Mouse (Mus musculus): Measurements from ENCODE around the gene Olfr159.

Olfr159 gene

GRCm38 (mm10) chr4:43729126-43729525 is 41.7 kb downstream of the Olfr159 start:
- no peak for DNase-seq

- DNase-seq: no peak
These were observed 42.2 kb downstream of the Olfr159 start for GRCm38 (mm10) chr4:43728576-43728954.

- no peak for DNase-seq
These were observed 42.9 kb downstream of the Olfr159 start for GRCm38 (mm10) chr4:43727718-43728575.

GRCm38 (mm10) chr4:43726995-43727394 is 43.8 kb downstream of the Olfr159 start, which contains the start of gene Hrct1:
Hrct1 (plus strand) TSS chr4:43727188.
- DNase-seq: peak; percentile 39

GRCm38 (mm10) chr4:43726228-43726993 is 44.4 kb downstream of the Olfr159 start:
- no peak for DNase-seq

- no peak for DNase-seq
These were observed 46.0 kb downstream of the Olfr159 start for GRCm38 (mm10) chr4:43724764-43725163.

- no peak for DNase-seq
These were observed 48.6 kb downstream of the Olfr159 start for GRCm38 (mm10) chr4:43722191-43722590.

- DNase-seq: no peak
These were observed 50.1 kb downstream of the Olfr159 start for GRCm38 (mm10) chr4:43720491-43721228.
